Mouse (Mus musculus) fat pad, adult 2 months (tissue): ENCODE measurements around the gene Rngtt.
"Not testable (repeated sequence)": the region's sequence is repeated elsewhere in the genome, so short reads cannot be mapped to it uniquely, and the experiment has no call there.

Experiments used
- DNase-seq: peaks from one replicate; pipeline ENCODE4 v3.0.0-alpha.2; 2011; ENCODE audit warnings: low read depth, low spot score; ENCODE audit errors: extremely low read depth

The Rngtt gene

GRCm38 (mm10) chr4:33309764-33310757 is at the start of gene Rngtt:
Gene Rngtt (plus strand): TSS chr4:33310311.
- peak; percentile 58 for DNase-seq

GRCm38 (mm10) chr4:33260311-33260710 is 49.8 kb upstream of the Rngtt start:
- no peak for DNase-seq

- DNase-seq = no peak
These were observed 48.8 kb upstream of the Rngtt start for GRCm38 (mm10) chr4:33261311-33261753.

GRCm38 (mm10) chr4:33262897-33263296 is 47.2 kb upstream of the Rngtt start:
- DNase-seq = no peak

GRCm38 (mm10) chr4:33264979-33265726 is 45.0 kb upstream of the Rngtt start:
- no peak for DNase-seq

GRCm38 (mm10) chr4:33270386-33271314 is 39.5 kb upstream of the Rngtt start:
- DNase-seq = no peak

GRCm38 (mm10) chr4:33273437-33273836 is 36.7 kb upstream of the Rngtt start:
- DNase-seq = no peak

- DNase-seq = no peak
These were observed 28.0 kb upstream of the Rngtt start for GRCm38 (mm10) chr4:33281891-33282685.

- DNase-seq = no peak
These were observed 25.8 kb upstream of the Rngtt start for GRCm38 (mm10) chr4:33284083-33284880.

- DNase-seq = no peak
These were observed 24.7 kb upstream of the Rngtt start for GRCm38 (mm10) chr4:33285448-33285847.

- no peak for DNase-seq
These were observed 20.9 kb upstream of the Rngtt start for GRCm38 (mm10) chr4:33289106-33289650.

GRCm38 (mm10) chr4:33290002-33290401 is 20.1 kb upstream of the Rngtt start, which contains the start of gene Pnrc1:
Gene Pnrc1 (minus strand): TSS chr4:33290163.
- no peak for DNase-seq

- DNase-seq = no peak
These were observed 19.2 kb upstream of the Rngtt start for GRCm38 (mm10) chr4:33290878-33291277.

- no peak for DNase-seq
These were observed 17.4 kb upstream of the Rngtt start for GRCm38 (mm10) chr4:33292409-33293370.

GRCm38 (mm10) chr4:33300891-33301665 is 9.0 kb upstream of the Rngtt start:
- DNase-seq = not testable (repeated sequence)

GRCm38 (mm10) chr4:33303057-33303456 is 7.1 kb upstream of the Rngtt start:
- no peak for DNase-seq

- no peak for DNase-seq
These were observed 3.0 kb upstream of the Rngtt start for GRCm38 (mm10) chr4:33307146-33307545.
